Mouse (Mus musculus): ENCODE data around the gene Otop2. TPM values are rescaled to one million over a fixed set of nuclear protein-coding genes. Genes with fewer than 3 reads are reported as not detected.

Gene Otop2
- polyA plus RNA-seq, 1 experiment from 2014 or later, result 0.09 TPM

GRCm38 (mm10) chr11:115377254-115377653 is 70.3 kb downstream of the Otop2 start:
- Histone ChIP-seq H3K4me1 (peaks cover 19% of the 10 kb centered on the region), H3K27me3 (peaks cover 40% of the 10 kb centered on the region), H3K36me3 (no peaks in the 10 kb centered on the region), H3K4me2 (no peak overlapping the region), H3K27ac (no peak overlapping the region), H3K9me3 (replicated peaks) (no peaks in the 10 kb centered on the region), H3K4me3 (replicated peaks) (no peak overlapping the region), H3K9ac (no peak overlapping the region)
- ATAC-seq (replicated peaks; ENCODE audit: low FRiP score), result no peak
- WGBS, result 88% methylated on average over 4 of the region's 4 CpGs

DNA sequence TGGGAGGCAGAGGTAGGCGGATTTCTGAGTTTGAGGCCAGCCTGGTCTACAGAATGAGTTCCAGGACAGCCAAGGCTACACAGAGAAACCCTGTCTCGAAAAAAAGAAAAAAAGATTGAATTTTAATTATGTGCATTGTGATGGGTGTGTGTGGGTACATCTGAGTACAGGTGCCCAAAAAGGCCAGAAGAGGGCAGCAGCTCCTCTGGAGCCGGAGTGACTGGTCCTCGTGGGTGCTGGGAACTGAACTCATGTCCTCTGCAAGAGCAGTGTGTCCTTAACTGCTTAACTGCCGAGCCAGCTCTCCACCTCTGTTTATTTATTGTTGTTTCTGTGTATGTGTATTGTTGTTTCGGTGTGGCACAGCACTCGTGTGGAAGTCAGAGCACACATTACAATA is 70.9 kb downstream of the Otop2 start:
- no peak overlapping the region for H3K4me2 ChIP-seq
- no peaks in the 10 kb centered on the region for H3K36me3 ChIP-seq
- peaks cover 25% of the 10 kb centered on the region for H3K4me1 ChIP-seq
- H3K9me3 ChIP-seq (replicated peaks), result no peaks in the 10 kb centered on the region
- no peak for ATAC-seq (replicated peaks; ENCODE audit: low FRiP score)
- H3K9ac ChIP-seq, result no peak overlapping the region
- WGBS, result 86% methylated on average over 7 of the region's 7 CpGs
- H3K27ac ChIP-seq, result no peak overlapping the region
- H3K27me3 ChIP-seq, result peaks cover 34% of the 10 kb centered on the region
- no peak overlapping the region for H3K4me3 ChIP-seq (replicated peaks)

DNA sequence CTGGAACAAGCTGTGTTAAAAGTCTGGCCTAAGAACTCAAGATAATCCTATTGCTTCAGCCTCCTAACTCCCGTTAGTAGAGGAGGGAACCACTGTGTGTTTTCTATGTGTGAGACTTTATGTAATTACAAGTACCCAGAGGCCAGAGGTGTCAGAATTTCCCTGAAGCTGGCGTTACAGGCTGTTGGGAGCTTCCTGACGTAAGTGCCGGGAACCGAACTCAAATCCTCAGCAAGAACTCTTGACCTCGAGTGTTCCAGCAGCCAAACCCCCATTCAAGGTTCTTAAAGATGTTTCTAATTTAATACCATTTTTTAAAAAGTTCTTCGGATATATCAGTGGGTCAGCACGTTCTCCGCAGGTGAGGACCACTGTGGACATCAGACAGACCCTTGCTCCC is 74.3 kb downstream of the Otop2 start:
- H3K9ac ChIP-seq, result no peak overlapping the region
- no peaks in the 10 kb centered on the region for H3K36me3 ChIP-seq
- H3K4me2 ChIP-seq, result peak overlapping the region; percentile 88
- no peaks in the 10 kb centered on the region for H3K9me3 ChIP-seq (replicated peaks)
- WGBS, result 11% methylated on average over 9 of the region's 9 CpGs
- no peak for ATAC-seq (replicated peaks; ENCODE audit: low FRiP score)
- 0 out of 2 replicates have a peak, but pooled peaks cover under 1% of the 10 kb centered on the region for H3K27me3 ChIP-seq
- H3K27ac ChIP-seq, result peak overlapping the region; percentile 59
- H3K4me1 ChIP-seq, result peaks cover 46% of the 10 kb centered on the region
- H3K4me3 ChIP-seq (replicated peaks), result peak overlapping the region; percentile 78

Other genes with a start within 250 kb of the Otop2 start
- not detected in 2 replicates for gene Cd300e, start 245.0 kb upstream of the Otop2 start, polyA plus RNA-seq (2015; fragmentation: Nextera tagmentation; extraction: Ambion mirVana)
- gene Rab37, start 215.7 kb upstream of the Otop2 start, polyA plus RNA-seq (2015; fragmentation: Nextera tagmentation; extraction: Ambion mirVana), result 1.7 and 2.1 TPM in 2 replicates
- gene Cd300lf, start 173.2 kb upstream of the Otop2 start, polyA plus RNA-seq (2015; fragmentation: Nextera tagmentation; extraction: Ambion mirVana), result 0.36 and 0.49 TPM in 2 replicates
- gene Slc9a3r1, start 143.8 kb upstream of the Otop2 start, polyA plus RNA-seq (2015; fragmentation: Nextera tagmentation; extraction: Ambion mirVana), result 123 and 127 TPM in 2 replicates
- 10.6 and 11.0 TPM in 2 replicates for gene Tmem104, start 119.7 kb upstream of the Otop2 start, polyA plus RNA-seq (2015; fragmentation: Nextera tagmentation; extraction: Ambion mirVana)
- gene Nat9, start 119.3 kb upstream of the Otop2 start, polyA plus RNA-seq (2015; fragmentation: Nextera tagmentation; extraction: Ambion mirVana), result 21.5 and 23.4 TPM in 2 replicates
- not detected in 2 replicates for gene Grin2c, start 39.9 kb upstream of the Otop2 start, polyA plus RNA-seq (2015; fragmentation: Nextera tagmentation; extraction: Ambion mirVana)
- gene Fdxr, start 30.1 kb upstream of the Otop2 start, polyA plus RNA-seq (2015; fragmentation: Nextera tagmentation; extraction: Ambion mirVana), result 15.4 and 20.8 TPM in 2 replicates
- 0.49 and 0.55 TPM in 2 replicates for gene Fads6, start 9.5 kb upstream of the Otop2 start, polyA plus RNA-seq (2015; fragmentation: Nextera tagmentation; extraction: Ambion mirVana)
- gene Ush1g, start 14.9 kb downstream of the Otop2 start, polyA plus RNA-seq (2015; fragmentation: Nextera tagmentation; extraction: Ambion mirVana), result not detected in 2 replicates
- not detected in 2 replicates for gene Otop3, start 27.6 kb downstream of the Otop2 start, polyA plus RNA-seq (2015; fragmentation: Nextera tagmentation; extraction: Ambion mirVana)
- gene Hid1, start 60.6 kb downstream of the Otop2 start, polyA plus RNA-seq (2015; fragmentation: Nextera tagmentation; extraction: Ambion mirVana), result 6.7 and 8.1 TPM in 2 replicates
- 10.6 and 10.7 TPM in 2 replicates for gene Cdr2l, start 74.8 kb downstream of the Otop2 start, polyA plus RNA-seq (2015; fragmentation: Nextera tagmentation; extraction: Ambion mirVana)
- gene Mrpl58, start 96.6 kb downstream of the Otop2 start, polyA plus RNA-seq (2015; fragmentation: Nextera tagmentation; extraction: Ambion mirVana), result 204 and 209 TPM in 2 replicates
- gene Atp5h, start 112.8 kb downstream of the Otop2 start, polyA plus RNA-seq (2015; fragmentation: Nextera tagmentation; extraction: Ambion mirVana), result 1,004 and 1,083 TPM in 2 replicates
- gene Kctd2, start 113.0 kb downstream of the Otop2 start, polyA plus RNA-seq (2015; fragmentation: Nextera tagmentation; extraction: Ambion mirVana), result 14.1 and 16.4 TPM in 2 replicates
- gene Trim80, start 133.4 kb downstream of the Otop2 start, polyA plus RNA-seq (2015; fragmentation: Nextera tagmentation; extraction: Ambion mirVana), result 0.18 and 0.30 TPM in 2 replicates
- gene Slc16a5, start 155.3 kb downstream of the Otop2 start, polyA plus RNA-seq (2015; fragmentation: Nextera tagmentation; extraction: Ambion mirVana), result 15.8 and 22.3 TPM in 2 replicates
- 8.6 and 9.1 TPM in 2 replicates for gene Armc7, start 168.5 kb downstream of the Otop2 start, polyA plus RNA-seq (2015; fragmentation: Nextera tagmentation; extraction: Ambion mirVana)
- 72.7 and 76.7 TPM in 2 replicates for gene Nt5c, start 184.7 kb downstream of the Otop2 start, polyA plus RNA-seq (2015; fragmentation: Nextera tagmentation; extraction: Ambion mirVana)
- 457 and 460 TPM in 2 replicates for gene Jpt1, start 207.2 kb downstream of the Otop2 start, polyA plus RNA-seq (2015; fragmentation: Nextera tagmentation; extraction: Ambion mirVana)
- gene Sumo2, start 229.1 kb downstream of the Otop2 start, polyA plus RNA-seq (2015; fragmentation: Nextera tagmentation; extraction: Ambion mirVana), result 1,007 and 1,133 TPM in 2 replicates

Measured in kidney, embryonic 15.5 days (tissue).